Mouse (Mus musculus) MEL (cell line): ENCODE data around the gene Syce3. TPM values are rescaled to one million over a fixed set of nuclear protein-coding genes. Genes with fewer than 3 reads are reported as not detected.
A peak's percentile ranks its signal among the peaks of the same experiment; 100 is the strongest.

Source experiments
- DNase-seq: peaks from one replicate; pipeline ENCODE4 v3.0.0; 2011; ENCODE audit warnings: low read depth, low spot score
- H3K27ac ChIP-seq: 2 replicates; pipeline ENCODE4 v1.5.1; 2012; ENCODE audit warnings: low read depth, mild to moderate bottlenecking, control low read depth, low read length, moderate library complexity; ENCODE audit not compliant: control insufficient read depth
- H3K27me3 ChIP-seq, 2 experiments: fragments of 150-350 bp in 1 of 2; sonication (generic) in 1 of 2; 2 replicates each; pipeline ENCODE4 v1.6.1; 2012; ENCODE audit warnings: low read length in 2 of 2, mild to moderate bottlenecking in 2 of 2, improper control_type of control experiment in 1 of 2, moderate library complexity in 1 of 2; ENCODE audit not compliant: insufficient read depth in 2 of 2, control insufficient read depth in 1 of 2
- H3K36me3 ChIP-seq, 2 experiments: 2 replicates each; pipeline ENCODE4 v1.6.1; 2012 to 2014; ENCODE audit warnings: low read length in 2 of 2, improper control_type of control experiment in 1 of 2, inconsistent platforms in 1 of 2, mild to moderate bottlenecking in 1 of 2; ENCODE audit not compliant: insufficient read depth in 2 of 2, control insufficient read depth in 1 of 2
- H3K4me1 ChIP-seq, 2 experiments: fragments of 150-350 bp in 1 of 2; sonication (generic) in 1 of 2; 2 replicates each; pipeline ENCODE4 v1.6.1; 2012; ENCODE audit warnings: low read length in 2 of 2, improper control_type of control experiment in 1 of 2, mild to moderate bottlenecking in 1 of 2; ENCODE audit not compliant: insufficient read depth in 2 of 2, control insufficient read depth in 1 of 2
- H3K4me3 ChIP-seq, 2 experiments: fragments of 150-350 bp in 1 of 2; sonication (generic) in 1 of 2; 2 replicates each; pipeline ENCODE4 v1.5.1; 2012; ENCODE audit warnings: low read depth in 2 of 2, low read length in 2 of 2, mild to moderate bottlenecking in 2 of 2, moderate library complexity in 2 of 2, control low read depth in 1 of 2, improper control_type of control experiment in 1 of 2; ENCODE audit not compliant: control insufficient read depth in 1 of 2, insufficient read depth in 1 of 2
- H3K79me2 ChIP-seq: 2 replicates; pipeline ENCODE4 v1.6.1; 2012; ENCODE audit warnings: mild to moderate bottlenecking, low read length, moderate library complexity; ENCODE audit not compliant: control insufficient read depth, poor library complexity, insufficient read depth
- H3K9ac ChIP-seq: 2 replicates; pipeline ENCODE4 v1.6.1; 2012; ENCODE audit warnings: low read depth, mild to moderate bottlenecking, control low read depth, low read length, moderate library complexity; ENCODE audit not compliant: control insufficient read depth, poor library complexity, severe bottlenecking
- H3K9me3 ChIP-seq: fragments of 150-350 bp; sonication (generic); replicated peaks from 2 replicates; pipeline ENCODE4 v1.6.1; 2012; ENCODE audit warnings: mild to moderate bottlenecking, low read length, improper control_type of control experiment, moderate library complexity; ENCODE audit not compliant: insufficient read depth
- BHLHE40 ChIP-seq: IDR thresholded peaks from 2 replicates; pipeline ENCODE4 v1.6.1; 2012; ENCODE audit warnings: low read depth, mild to moderate bottlenecking, inconsistent platforms, low read length, improper control_type of control experiment, borderline replicate concordance
- CHD1 ChIP-seq: IDR thresholded peaks from 2 replicates; pipeline ENCODE4 v1.6.1; 2012; ENCODE audit warnings: low read depth, mild to moderate bottlenecking, inconsistent platforms, low read length, improper control_type of control experiment
- CTCF ChIP-seq, 3 experiments: IDR thresholded peaks in 2 of 3; conservative IDR thresholded peaks in 1 of 3; 2 replicates each; pipeline ENCODE4 v1.5.1; 2011 to 2012; ENCODE audit warnings: low read length in 3 of 3, low read depth in 2 of 3, mild to moderate bottlenecking in 2 of 3, improper control_type of control experiment in 1 of 3, inconsistent platforms in 1 of 3, mixed read lengths in 1 of 3, moderate library complexity in 1 of 3; ENCODE audit not compliant: control insufficient read depth in 1 of 3, insufficient read depth in 1 of 3, poor library complexity in 1 of 3, severe bottlenecking in 1 of 3
- E2F4 ChIP-seq: IDR thresholded peaks from 2 replicates; pipeline ENCODE4 v1.6.1; 2011; ENCODE audit warnings: low read depth, low read length, improper control_type of control experiment, borderline replicate concordance
- ELF1 ChIP-seq: IDR thresholded peaks from 2 replicates; pipeline ENCODE4 v1.6.1; 2014; ENCODE audit warnings: low read depth, mild to moderate bottlenecking, inconsistent platforms, low read length, improper control_type of control experiment, moderate library complexity
- ETS1 ChIP-seq: IDR thresholded peaks from 2 replicates; pipeline ENCODE4 v1.6.1; 2012; ENCODE audit warnings: low read depth, mild to moderate bottlenecking, inconsistent platforms, low read length, improper control_type of control experiment, moderate library complexity
- GABPA ChIP-seq: IDR thresholded peaks from 2 replicates; pipeline ENCODE4 v1.6.1; 2012; ENCODE audit warnings: low read depth, mild to moderate bottlenecking, inconsistent platforms, low read length, improper control_type of control experiment, moderate library complexity
- GATA1 ChIP-seq: IDR thresholded peaks from 2 replicates; pipeline ENCODE4 v1.6.1; 2011; ENCODE audit warnings: low read depth, low read length, improper control_type of control experiment
- JUND ChIP-seq: IDR thresholded peaks from 2 replicates; pipeline ENCODE4 v1.6.1; 2011; ENCODE audit warnings: low read depth, mild to moderate bottlenecking, improper control_type of control experiment, low read length
- KAT2A ChIP-seq: conservative IDR thresholded peaks from 2 replicates; pipeline ENCODE4 v1.6.1; 2012; ENCODE audit warnings: low read depth, low read length, improper control_type of control experiment, inconsistent platforms
- MAZ ChIP-seq: IDR thresholded peaks from 2 replicates; pipeline ENCODE4 v1.6.1; 2012; ENCODE audit warnings: low read depth, mild to moderate bottlenecking, inconsistent platforms, low read length, improper control_type of control experiment
- MEF2A ChIP-seq: IDR thresholded peaks from 2 replicates; pipeline ENCODE4 v1.6.1; 2014; ENCODE audit warnings: low read depth, mild to moderate bottlenecking, inconsistent platforms, low read length, improper control_type of control experiment; ENCODE audit not compliant: poor library complexity, insufficient replicate concordance, severe bottlenecking; ENCODE audit errors: extremely low read depth
- MXI1 ChIP-seq: IDR thresholded peaks from 2 replicates; pipeline ENCODE4 v1.6.1; 2011; ENCODE audit warnings: mild to moderate bottlenecking, low read depth, low read length, improper control_type of control experiment
- NELFE ChIP-seq: IDR thresholded peaks from 2 replicates; pipeline ENCODE4 v1.6.1; 2011; ENCODE audit warnings: low read depth, low read length, improper control_type of control experiment
- NRF1 ChIP-seq: IDR thresholded peaks from 2 replicates; pipeline ENCODE4 v1.6.1; 2014; ENCODE audit warnings: low read depth, mild to moderate bottlenecking, inconsistent platforms, low read length, improper control_type of control experiment, moderate library complexity; ENCODE audit not compliant: poor library complexity, insufficient read depth, severe bottlenecking
- POLR2AphosphoS2 ChIP-seq: IDR thresholded peaks from 2 replicates; pipeline ENCODE4 v1.6.1; 2011; ENCODE audit warnings: low read length, improper control_type of control experiment
- POLR2AphosphoS5 ChIP-seq: IDR thresholded peaks from 2 replicates; pipeline ENCODE4 v1.6.1; 2012; ENCODE audit warnings: low read depth, borderline replicate concordance, mild to moderate bottlenecking, inconsistent platforms, low read length, moderate library complexity, mixed read lengths
- RCOR1 ChIP-seq: IDR thresholded peaks from 2 replicates; pipeline ENCODE4 v1.6.1; 2012; ENCODE audit warnings: low read depth, mild to moderate bottlenecking, inconsistent platforms, low read length, improper control_type of control experiment
- TAL1 ChIP-seq: IDR thresholded peaks from 2 replicates; pipeline ENCODE4 v1.6.1; 2012; ENCODE audit warnings: mild to moderate bottlenecking, inconsistent platforms, low read length, moderate library complexity, mixed read lengths
- TBP ChIP-seq: IDR thresholded peaks from 2 replicates; pipeline ENCODE4 v1.8.0; 2011; ENCODE audit warnings: low read depth, low read length, improper control_type of control experiment
- TCF12 ChIP-seq: IDR thresholded peaks from 2 replicates; pipeline ENCODE4 v1.6.1; 2014; ENCODE audit warnings: low read depth, mild to moderate bottlenecking, inconsistent platforms, low read length, improper control_type of control experiment, moderate library complexity
- USF1 ChIP-seq: IDR thresholded peaks from 2 replicates; pipeline ENCODE4 v1.6.1; 2014; ENCODE audit warnings: low read depth, mild to moderate bottlenecking, inconsistent platforms, low read length, improper control_type of control experiment, moderate library complexity
- ZNF384 ChIP-seq: IDR thresholded peaks from 2 replicates; pipeline ENCODE4 v1.6.1; 2012; ENCODE audit warnings: low read depth, mild to moderate bottlenecking, inconsistent platforms, low read length, improper control_type of control experiment
- polyA plus RNA-seq, 2 experiments: library from polyadenylated mRNA; stranded (reverse) in 1 of 2; unstranded in 1 of 2; fragments of >175 nt in 1 of 2; fragments of >200 nt in 1 of 2; gene quantifications; 2 replicates each; pipeline versions ENCODE4 v1.2.1 to v1.2.4; 2012; ENCODE audit warnings: low replicate concordance in 2 of 2, low read depth in 1 of 2; ENCODE audit not compliant: insufficient read length in 2 of 2, insufficient read depth in 1 of 2, missing spikeins in 1 of 2
- total RNA-seq: library from RNA; depleted of rRNA; stranded (reverse); fragments of 300-350 nt; gene quantifications from 2 replicates; pipeline ENCODE4 v1.2.3, GENCODE M21; 2012

Syce3 gene
- total and polyA plus RNA-seq, 3 experiments, result 1.4 to 1.5 TPM; not detected in 1

DNA sequence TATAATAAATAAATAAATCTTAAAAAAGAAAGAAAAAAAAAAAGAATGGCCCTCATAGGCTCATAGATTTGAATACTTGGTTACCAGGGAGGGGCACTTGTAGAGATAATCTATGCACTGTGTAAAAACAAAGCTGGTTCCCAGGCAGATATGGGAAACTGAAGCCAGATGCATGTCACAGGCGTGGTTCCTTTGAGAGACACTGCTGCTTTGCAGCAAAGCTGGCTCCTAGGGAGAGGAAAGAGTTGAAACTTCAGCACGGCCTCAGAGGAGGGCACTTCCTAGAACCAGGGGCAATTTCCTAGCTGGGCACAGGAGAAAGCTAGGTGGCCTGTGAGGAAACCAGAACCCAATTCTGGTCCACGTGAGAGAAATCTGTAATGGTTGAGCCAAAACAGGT, 23.8 kb upstream of the Syce3 start:
- H3K79me2 ChIP-seq, result no peaks in the 10 kb centered on the region; the same call in 1 of the 2 replicates
- H3K4me1 ChIP-seq, result 0 out of 4 replicates have a peak, but pooled peaks cover 0 to 5% of the 10 kb centered on the region in 2 experiments
- DNase-seq, result peak; percentile 53
- H3K27ac ChIP-seq, result no peak overlapping the region
- H3K36me3 ChIP-seq, result peaks cover 0 to 3% of the 10 kb centered on the region in 2 experiments; a peak in 1 of 4 replicates
- TF ChIP-seq NRF1, result no peak
- no peak for TF ChIP-seq USF1
- TF ChIP-seq CTCF (IDR thresholded peaks at IDR 0.05 in 2 of 3, conservative IDR thresholded peaks at IDR 0.05 in 1 of 3; ENCODE audit: control insufficient read depth in 1 of 3, insufficient read depth in 1 of 3, low read depth in 2 of 3, low read length in 3 of 3, poor library complexity in 1 of 3, severe bottlenecking in 1 of 3), result no peak
- TF ChIP-seq TAL1, result no peak
- no peak for TF ChIP-seq JUND
- no peak for TF ChIP-seq CHD1
- TF ChIP-seq KAT2A, result no peak
- no peak for TF ChIP-seq POLR2AphosphoS5
- no peak for TF ChIP-seq MEF2A
- no peak for TF ChIP-seq BHLHE40
- TF ChIP-seq POLR2AphosphoS2, result no peak
- TF ChIP-seq ELF1, result no peak
- no peak for TF ChIP-seq TCF12
- peak; percentile 23; the same call in 1 of the 2 replicates for TF ChIP-seq ZNF384
- 0 out of 2 replicates have a peak, but pooled peaks have one; percentile 14 for TF ChIP-seq RCOR1
- H3K9me3 ChIP-seq, result no peaks in the 10 kb centered on the region
- no peaks in the 10 kb centered on the region; a peak in 1 of 4 replicates for H3K27me3 ChIP-seq
- no peak overlapping the region for H3K9ac ChIP-seq
- no peak overlapping the region for H3K4me3 ChIP-seq

DNA sequence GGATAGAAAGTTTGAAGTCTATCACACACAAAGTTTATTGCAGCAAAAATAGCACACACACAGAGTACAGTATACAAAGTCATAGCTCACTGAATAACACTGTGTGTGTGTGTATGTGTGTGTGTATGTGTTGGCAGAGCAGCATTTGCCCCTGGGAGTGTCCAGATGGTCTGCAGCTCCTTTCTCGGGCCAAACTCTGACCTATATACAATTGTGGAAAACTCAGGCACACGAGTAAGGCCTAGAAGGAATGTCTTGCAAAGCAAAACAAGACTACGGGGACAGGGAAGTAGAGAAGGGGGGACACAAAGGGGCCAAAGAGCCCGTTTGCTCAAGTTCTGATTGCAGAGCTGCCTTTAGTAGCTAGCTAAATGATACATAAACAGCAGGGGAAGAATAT, 22.6 kb upstream of the Syce3 start:
- no peak for DNase-seq
- Histone ChIP-seq H3K9me3 (no peaks in the 10 kb centered on the region), H3K4me1 (peaks cover 0 to 5% of the 10 kb centered on the region in 2 experiments; a peak in 1 of 4 replicates), H3K4me3 (no peak overlapping the region), H3K27ac (no peak overlapping the region), H3K79me2 (no peaks in the 10 kb centered on the region; the same call in 1 of the 2 replicates), H3K36me3 (peaks cover 0 to 3% of the 10 kb centered on the region in 2 experiments; a peak in 1 of 4 replicates), H3K9ac (no peak overlapping the region), H3K27me3 (no peaks in the 10 kb centered on the region)
- TF ChIP-seq NELFE (no peak), GABPA (no peak), E2F4 (no peak), JUND (no peak), POLR2AphosphoS5 (no peak), USF1 (no peak), CTCF (IDR thresholded peaks at IDR 0.05 in 2 of 3, conservative IDR thresholded peaks at IDR 0.05 in 1 of 3; ENCODE audit: control insufficient read depth in 1 of 3, insufficient read depth in 1 of 3, low read depth in 2 of 3, low read length in 3 of 3, poor library complexity in 1 of 3, severe bottlenecking in 1 of 3) (no peak), BHLHE40 (no peak), MAZ (no peak), TAL1 (no peak), TBP (no peak), ETS1 (no peak), GATA1 (no peak), MXI1 (no peak)
